Mouse (Mus musculus) yolk sac, embryonic 10.5 days (tissue): ENCODE data around the gene Pdzd2.

Experiments used
- DNase-seq: peaks from one replicate; pipeline ENCODE4 v3.0.0-alpha.2; 2017; ENCODE audit warnings: low spot score

Pdzd2 gene

DNA sequence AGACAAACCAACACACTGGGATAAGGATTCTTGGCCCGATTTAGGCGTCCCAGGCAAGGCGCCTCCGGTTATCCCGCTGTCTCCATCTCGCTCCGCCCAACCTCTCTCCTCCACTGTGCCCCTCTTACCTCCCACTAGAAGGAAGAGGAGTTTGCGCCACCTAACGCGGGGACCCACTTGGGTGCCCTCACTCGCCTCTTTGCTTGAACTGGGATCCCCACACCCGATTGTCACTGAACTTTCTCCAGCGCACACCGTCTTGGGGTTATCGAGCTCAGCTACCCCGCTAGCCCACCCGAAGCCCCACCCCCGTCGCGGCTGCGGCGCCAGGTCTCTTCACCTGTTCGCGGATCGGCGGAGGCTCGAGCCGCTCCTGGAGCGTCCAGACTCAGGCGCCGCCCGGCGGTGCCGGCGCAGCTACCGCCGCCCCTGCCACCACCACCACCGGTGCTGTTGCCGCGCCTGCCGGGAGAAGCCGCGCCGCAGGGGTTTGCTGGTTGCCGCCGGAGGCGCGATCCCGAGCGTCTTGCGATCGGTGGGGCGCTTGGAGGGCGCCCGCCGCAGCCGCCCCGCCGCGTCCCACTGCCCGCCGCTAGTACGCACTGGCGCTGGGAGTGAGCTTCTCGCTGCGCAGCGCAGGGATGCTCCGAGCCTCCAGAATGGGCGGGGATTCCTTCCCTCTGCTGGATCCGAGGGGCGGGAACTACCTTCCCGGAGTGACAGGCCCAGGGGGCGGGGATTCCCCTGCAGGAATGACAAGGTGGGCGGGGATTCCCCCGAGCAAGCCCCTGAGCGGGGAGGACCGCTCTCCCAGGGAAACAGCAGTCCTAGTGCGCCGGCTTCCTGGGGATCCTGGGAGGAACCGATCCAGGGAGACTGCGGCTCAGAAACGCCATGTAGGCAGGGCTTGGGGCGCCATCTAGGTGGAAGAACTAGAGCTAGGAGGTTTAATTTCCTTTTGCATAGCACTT, at the start of gene Pdzd2:
Pdzd2 (minus strand) TSS at position 648 of the 971 bp plus-strand sequence.
- DNase-seq = peak; percentile 96

DNA sequence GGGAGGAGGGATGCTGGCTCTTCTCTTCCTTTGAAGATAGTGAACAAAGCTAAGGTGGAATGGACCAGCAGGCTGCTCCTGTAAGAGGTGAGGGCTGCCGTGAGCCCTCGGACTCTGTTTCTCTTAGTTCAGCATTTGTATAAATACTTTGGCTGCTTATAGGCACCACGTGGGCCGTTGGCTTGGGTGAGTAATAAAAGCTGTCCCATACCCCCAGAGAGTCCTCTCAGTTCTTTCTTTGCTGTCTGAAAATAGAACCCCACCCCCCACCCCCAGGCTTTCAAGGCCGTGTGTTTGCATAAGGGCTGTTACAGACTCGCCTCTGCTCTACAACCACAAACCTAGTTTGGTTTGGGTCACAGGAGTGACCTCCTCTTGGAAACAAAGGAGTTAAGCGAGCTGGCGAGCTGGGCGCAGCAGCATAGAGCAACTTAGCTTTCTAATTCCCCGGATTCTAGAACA, 49.7 kb upstream of the Pdzd2 start:
- DNase-seq = peak; percentile 17

DNA sequence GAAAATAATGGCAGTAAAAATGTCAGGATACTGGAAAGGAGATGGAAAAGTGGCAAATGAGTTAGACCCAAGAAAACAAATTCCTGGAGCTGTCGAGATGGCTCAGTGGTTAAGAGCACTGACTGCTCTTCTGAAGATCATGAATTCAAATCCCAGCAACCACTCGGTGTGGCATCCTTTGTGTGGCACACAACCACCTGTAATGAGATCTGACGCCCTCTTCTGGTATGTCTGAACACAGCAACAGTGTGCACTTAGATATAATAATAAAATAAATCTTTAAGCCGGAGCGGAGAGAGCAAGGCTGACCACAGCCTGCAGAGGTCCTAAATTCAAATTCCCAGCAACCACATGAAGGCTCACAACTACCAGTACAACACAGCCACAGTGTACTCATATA, 48.8 kb upstream of the Pdzd2 start:
- DNase-seq = no peak

DNA sequence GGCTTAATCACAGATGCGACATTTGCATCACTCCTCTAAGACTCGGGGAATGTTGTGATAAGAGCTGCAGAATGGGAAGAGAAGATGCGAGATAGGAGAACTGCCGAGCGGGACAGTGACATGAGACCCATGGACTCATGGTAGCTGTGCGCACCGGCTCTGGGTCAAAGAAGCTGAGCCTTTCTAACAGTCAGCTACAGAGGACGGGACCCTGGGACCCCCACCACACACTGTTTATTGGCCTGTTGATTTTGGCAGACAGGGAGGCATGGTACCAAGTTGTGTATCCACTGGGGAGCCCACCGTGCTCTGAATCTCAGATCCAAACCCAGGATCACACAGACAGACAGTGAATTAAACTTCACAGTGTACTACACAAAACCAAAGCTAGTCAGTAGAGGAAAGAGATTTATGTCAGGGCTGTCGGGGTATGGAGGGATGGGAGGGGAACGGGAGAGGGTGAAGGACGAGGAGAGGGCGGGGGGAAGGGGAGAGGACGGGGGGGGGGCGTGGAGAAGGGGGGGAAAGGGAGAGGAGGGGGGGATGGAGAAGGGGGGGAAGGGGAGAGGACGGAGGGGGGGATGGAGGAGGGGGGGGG, 42.1 kb upstream of the Pdzd2 start:
- no peak for DNase-seq

DNA sequence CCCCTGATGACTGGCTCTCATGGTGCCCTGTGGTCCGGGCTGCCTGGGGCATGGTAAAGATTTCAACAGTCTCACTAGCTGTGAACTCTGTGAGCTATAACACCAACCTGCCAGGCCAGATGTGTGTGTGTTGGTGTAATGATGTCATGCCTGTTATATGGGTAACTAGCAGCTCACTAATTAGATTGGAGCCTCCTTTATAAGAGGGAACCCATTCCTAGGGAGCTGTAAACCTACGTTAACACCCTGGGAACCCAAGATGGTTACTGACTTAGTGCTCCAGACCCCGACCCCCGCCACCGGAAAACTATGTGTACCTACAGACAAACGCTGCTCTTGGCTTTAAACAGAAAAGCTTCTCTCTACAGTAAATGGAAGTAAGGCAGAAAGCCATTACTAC, 41.6 kb upstream of the Pdzd2 start:
- DNase-seq = no peak

DNA sequence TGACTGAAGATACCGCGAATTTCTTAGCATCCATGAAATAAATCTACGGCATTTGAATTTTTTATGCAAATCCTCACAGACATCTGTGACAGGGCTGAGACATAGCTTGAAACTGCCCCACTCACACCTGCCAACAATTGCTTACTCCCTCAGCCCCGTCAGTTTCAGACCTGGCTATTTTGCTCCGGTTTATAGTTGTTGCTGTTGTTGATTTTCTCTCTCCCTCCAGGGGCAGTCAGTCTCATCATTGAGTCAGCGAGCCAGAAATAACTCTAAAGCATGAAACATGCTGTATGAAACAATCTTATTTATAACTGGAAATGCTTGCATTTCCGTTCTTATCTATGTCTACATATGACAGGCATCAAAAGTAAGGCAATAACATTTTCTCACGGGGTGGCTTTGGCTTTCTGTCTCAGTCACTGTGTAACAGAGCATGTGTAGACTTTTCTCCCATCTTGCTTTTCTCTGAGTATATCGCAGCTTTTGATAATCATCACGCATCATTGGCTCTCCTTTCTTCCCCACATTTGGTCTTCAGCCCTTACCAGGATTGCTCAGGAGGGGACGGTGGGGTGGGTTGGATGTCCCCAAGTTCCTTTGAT, 34.5 kb upstream of the Pdzd2 start:
- DNase-seq = no peak

DNA sequence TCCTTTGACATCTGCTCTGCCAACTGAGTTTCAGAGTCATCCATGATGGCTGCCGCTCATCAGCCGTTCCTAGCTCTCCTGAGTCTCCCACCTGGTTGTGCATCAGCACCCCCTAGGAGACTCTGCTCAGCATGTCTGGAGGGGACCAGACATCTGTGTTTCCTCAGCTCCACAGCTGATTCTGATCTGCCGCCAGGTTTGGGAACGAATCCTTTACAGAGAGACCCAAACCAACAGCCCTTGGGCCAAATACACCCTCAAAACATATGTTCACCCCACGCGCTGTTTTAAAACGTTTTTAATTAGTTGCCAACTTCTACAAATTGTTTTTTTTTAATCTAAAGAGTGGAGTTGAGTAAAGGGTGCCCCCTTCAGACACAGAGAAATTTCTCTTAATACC, 31.2 kb upstream of the Pdzd2 start:
- no peak for DNase-seq

DNA sequence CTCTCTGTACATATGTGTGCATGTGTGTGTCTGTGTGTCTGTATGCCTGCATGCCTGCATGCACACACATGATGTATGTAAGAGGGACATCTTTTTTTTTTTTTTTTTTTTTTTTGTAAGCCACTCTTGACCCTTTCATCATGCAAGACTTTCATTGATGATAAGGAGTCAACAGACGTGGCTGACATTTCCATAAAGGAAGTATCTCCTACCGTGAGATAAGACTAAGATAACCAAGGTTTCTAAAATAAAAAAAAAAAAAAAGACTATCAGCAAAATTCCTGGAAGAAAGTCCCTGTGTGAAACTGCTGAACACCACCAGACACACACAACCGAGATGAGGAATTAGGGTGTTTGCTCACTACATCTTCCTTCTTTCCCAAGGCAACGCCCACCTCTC, 27.1 kb upstream of the Pdzd2 start:
- DNase-seq = no peak

DNA sequence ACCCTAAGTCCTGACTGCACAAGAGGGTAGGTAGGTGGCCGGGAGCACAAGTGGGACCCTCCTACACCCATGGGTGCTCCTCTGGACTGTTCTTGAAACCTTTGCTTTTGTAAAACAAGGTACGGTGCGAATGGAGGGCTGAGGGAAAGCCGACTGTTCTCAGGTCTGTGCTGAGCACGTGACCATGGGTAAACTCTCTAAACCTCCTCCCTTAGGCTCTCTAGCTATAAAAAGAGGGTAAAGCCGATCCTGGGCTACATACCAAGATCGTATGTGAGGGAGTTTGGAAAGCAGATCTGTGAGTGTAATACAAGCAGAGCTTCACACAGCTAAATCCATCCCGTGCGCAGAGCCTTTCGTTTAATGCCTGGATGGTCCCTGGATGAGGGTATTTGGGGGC, 23.4 kb upstream of the Pdzd2 start:
- DNase-seq = no peak

DNA sequence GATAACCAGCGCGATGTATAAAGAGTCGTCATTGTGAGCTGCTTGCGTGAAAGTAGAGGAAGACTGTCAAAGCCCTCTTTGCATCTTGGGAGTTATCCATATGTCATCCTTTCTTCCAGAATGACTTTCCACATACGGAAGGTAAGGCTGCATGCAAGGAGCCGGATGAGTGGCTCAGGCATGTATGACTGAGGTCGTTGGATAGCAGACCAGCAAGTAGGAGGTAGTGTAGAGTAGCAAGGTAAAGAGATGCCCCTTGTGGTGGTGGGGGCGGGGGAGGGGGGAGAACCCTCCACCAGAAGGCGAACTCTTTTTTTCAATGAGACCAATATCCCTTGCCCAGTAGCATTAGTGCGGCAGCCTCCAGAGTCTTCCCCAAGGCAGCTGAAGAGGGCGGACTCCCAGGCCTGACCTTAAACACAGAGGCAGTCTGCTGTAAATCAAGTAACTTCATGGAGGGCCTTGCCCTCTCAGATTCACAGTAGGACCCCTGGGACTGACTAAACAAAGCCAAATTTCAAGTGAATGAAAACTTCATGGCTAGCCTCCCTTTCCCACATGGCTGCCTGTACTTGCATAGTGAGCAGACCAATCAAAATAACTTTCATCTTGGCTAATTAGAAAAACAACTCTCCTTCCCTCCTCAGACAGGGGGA, 22.7 kb upstream of the Pdzd2 start:
- DNase-seq = peak; percentile 4

DNA sequence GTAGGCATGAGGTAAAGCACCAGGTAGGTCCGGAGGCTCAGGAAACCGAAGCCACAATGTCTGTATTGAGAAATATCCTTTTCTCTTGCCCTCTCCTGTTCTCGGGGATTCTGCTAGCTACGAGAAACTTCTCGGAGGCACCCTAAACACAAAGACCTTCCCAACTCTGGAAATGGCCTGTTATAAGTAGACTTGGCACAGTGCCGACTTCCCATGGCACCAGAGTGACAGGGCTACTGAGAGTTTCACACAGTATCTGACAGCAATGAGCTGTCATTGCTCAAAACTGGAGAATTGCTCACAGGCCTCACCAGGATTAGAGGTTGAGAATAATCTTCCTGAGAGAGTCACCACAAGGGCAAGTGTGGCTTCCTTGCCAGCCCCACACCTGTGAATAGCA, 21.0 kb upstream of the Pdzd2 start:
- DNase-seq = no peak

DNA sequence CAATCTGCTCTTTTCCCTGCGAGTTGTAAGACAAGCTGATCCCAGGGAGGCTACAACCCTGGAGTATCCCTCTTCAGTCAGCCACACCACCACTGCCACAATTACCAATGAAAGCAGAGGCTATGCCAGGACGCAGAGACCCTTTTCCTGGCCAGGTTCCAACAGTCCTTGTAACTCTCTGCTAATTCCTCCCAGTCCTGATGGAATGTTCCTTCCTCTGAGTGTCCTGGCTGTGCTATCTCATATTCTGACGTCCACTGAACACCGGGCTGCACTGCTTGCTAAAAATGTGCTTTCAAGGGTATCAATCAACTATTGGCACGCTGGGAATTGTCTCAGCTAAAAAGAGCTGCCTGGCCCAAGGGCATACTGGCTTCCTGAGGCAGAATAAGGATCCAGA, 18.7 kb upstream of the Pdzd2 start:
- DNase-seq = no peak

DNA sequence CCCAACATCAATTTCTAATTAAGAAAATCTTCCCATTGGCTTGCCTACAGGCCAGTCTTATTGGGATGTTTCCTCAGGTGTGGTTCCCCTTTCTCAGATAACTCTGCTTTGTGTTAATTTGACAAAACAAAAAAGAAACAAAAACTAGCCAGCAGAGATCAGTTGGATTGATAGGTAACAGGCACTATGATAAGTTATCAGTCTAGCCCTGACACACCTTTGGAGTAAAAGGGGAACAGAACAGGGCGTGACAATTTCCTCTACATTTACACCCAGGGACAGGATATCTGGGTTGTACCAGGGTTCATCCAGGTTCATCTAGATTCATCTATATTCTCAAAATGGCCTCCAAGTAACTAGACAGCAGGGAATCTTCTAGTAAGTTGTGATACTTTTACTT, 18.0 kb upstream of the Pdzd2 start:
- no peak for DNase-seq

DNA sequence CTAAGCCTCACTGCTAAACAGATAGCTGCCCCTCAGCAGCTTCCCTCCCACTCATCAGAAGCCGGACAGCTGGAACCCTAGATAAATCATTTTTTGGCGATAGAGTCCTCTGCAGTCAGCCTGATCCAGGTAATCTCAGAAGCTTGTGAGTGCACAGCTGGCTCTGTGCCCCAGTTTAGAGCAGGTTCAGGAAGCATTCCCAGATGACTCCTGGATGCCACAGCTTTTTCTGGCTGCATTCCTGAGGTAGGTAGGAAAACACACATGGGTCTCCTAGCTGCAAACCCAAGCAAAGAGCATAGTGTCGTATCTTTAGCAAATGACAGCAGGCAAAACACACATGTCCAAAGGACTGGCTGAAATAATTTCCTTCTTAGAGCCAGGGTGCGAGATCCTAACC, 13.5 kb upstream of the Pdzd2 start:
- no peak for DNase-seq

DNA sequence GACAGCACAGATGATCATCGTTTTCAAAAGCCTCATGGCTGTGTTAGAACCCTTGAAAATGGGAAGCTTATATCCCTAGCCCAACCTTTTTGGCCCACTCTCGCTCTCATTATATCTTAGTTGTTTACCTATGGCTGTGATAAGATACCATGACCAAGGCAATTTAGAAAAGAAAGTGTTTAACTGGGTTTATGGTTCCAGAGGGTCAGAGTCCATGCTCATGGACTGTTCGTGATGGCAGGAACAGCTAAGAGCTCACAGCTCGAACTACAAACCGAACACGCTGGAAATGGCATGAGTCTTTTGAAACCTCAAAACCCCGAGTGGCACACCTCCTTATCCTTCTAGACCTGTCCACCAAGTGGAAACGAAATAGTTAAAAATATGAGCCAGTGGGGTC, 11.2 kb upstream of the Pdzd2 start:
- no peak for DNase-seq

DNA sequence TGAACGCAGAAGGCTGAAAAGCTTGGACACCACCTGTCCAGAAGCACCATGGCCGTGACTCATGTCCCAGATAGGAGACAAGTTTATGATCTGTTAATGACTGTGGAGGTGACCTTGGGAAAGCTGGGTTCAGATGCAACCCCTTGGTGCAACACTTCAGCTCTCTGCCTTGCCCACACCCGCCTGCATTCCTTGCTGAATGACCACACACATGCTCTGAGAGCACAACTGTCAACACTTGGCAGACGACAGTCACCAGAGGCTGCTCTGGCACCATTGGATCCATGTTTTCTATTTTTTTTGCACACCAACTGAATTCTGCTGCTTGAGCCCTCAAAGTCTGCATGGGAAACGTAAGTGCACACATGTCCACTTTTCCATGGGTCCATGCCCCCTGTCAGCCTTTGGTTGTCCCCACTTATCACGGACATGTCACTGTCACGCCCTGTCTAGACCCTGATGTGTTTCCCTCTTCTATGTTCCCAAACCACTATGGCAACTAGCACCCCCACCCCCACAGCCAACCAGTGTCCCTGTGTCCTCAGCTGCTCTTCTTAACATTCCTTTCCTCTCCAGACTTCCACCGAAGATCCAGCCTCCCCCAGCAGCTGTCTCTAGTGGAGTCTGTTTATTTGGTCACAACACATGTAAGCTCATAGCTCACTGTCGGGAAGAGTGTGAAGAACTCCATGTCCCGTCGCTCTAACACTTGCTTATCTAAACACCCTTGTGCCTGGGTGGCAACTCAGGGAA, 10.0 kb upstream of the Pdzd2 start:
- peak; percentile 26 for DNase-seq

DNA sequence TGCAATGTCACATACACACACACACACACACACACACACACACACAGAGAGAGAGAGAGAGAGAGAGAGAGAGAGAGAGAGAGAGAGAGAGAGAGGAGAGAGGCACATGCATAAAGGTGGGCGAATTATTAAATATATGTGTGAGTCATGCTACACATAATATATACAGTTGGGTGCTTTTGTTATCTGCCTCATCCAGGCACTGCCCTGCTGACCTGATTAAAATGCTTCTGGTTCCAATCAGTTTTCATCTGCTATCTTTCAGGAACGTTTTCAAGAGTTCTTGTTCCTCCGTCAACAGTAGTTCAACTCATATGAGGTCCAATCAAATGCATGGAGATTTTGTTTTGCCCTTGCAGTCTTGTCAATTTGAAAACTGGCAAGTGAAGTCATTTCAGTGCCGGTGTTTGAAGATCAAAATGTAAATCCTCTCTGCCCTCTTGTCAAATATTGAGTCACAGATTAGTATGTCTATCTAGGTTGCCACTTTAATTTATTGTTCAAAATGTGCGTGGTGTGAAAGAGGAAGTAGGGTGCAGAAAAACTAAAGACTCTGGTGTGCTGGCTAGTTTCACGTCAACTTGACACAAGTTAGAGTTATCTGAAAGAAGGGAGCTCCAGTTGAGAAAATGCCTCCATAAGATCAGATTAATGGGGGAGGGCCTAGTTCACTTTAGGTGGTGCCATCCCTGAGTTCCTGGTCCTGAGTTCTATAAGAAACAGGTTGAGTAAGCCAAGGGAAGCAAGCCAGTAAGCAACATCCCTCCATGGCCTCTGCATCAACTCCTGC, 2.6 kb upstream of the Pdzd2 start:
- no peak for DNase-seq

DNA sequence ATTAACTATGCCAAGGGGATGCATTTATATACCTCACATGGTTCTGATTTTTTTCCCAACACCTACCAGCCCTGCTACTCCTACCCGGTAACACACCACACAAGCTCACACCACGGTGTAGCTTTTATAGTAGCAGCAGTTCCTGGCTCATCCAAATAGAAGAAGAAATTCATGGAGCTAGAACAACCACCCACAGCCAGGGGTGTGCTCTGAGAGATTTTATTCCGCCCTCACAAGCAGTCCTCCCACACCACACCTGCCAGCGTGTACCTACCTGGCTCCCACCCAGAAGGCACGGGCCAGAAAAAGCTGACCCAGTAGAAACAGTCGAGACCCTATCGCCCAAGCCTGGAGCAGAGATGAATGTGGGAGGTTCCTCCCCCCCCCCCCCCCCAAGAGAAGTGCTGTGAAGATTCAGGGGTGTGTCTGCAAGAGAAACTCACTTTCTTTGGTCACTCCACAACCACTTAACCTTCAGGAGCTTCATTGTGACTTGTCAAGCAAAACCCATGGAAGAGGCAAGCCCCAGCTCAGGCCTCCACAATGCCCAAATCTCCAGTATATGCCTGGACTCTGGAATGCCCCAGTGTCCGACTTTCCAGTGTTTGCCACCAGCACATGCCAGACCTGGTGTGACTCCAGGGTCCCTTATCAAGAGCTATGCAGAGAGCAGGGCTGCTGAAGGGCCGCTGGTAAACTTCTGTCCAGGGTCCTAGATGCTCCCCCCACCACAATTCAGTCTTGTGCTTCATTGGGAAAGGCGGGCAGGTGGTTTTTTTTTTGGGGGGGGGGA, 1.2 kb downstream of the Pdzd2 start:
- no peak for DNase-seq

DNA sequence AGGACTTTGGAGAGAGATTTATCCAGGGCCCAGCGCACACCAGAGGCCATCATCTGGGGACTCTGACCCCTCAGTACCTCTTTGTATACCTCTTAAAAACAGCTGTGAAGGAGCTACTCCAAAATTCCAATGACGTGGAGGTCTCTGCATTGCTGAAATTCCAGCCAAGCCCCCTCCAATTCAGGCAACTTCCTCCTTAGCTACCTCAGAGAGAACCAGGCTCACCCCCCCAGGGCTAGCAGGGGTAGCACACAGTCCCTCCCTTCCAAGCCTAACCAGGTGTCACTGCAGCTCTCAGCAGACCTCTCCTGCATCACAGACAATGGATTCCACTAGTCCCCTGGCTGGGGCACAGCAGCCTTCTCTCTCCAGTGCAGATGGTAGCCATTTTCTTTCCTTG, 4.5 kb downstream of the Pdzd2 start:
- DNase-seq = no peak

DNA sequence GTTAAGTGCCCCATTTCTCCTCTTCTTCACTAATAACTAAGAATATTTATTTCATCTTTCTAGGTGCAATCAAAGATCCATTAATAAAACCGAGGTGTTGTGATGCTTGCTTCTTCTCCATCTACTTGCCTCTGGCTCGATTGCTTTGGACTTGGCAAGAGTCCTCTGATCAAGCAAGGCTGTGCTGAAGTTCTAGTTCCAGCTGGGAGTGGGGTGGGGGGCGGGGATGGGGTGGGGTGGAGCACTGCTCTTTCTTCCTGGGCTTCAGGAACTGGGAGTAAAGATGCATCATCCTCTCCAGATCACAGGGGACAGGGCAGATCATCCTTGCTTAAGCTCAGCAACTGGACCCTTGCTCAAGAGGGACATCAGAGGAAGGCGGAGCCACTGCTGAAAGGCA, 5.5 kb downstream of the Pdzd2 start:
- DNase-seq = no peak
